8 mouse cellular contexts compared by ENCODE assay signal in genomic region chr6:8511447-8511846, GRCm38 (mm10). TPM values are rescaled to one million over a fixed set of nuclear protein-coding genes. Genes with fewer than 3 reads are reported as not detected.
DNase-seq lines count a peak whose midpoint lies in the region; ATAC-seq and TF ChIP-seq lines count a peak whose summit lies in the region.

No protein-coding gene starts in this region.

- ATAC-seq in embryonic facial prominence, embryonic 12.5 days (ENCODE audit: insufficient number of reproducible peaks, insufficient read depth, low FRiP score, low TSS enrichment) = no peak
- no peak for ATAC-seq in intestine, embryonic 16.5 days

- no peaks in the 10 kb centered on the region for H3K9me3 ChIP-seq in embryonic facial prominence, embryonic 12.5 days
- no peaks in the 10 kb centered on the region for H3K9me3 ChIP-seq in intestine, embryonic 16.5 days (ENCODE audit: control insufficient read depth, low read length)

- TF ChIP-seq POLR2A in olfactory bulb, adult 2 months (IDR thresholded peaks at IDR 0.05; ENCODE audit: insufficient read depth, low read depth, low read length) = no peak

- TF ChIP-seq CTCF in olfactory bulb, adult 2 months (IDR thresholded peaks at IDR 0.05; ENCODE audit: insufficient read depth, low read depth, low read length) = no peak

- WGBS in embryonic facial prominence, embryonic 12.5 days = 7% methylated on average over 3 of the region's 3 CpGs
- 25% methylated on average over 3 of the region's 3 CpGs for WGBS in intestine, embryonic 16.5 days
- WGBS in olfactory bulb, adult 2 months = 15% methylated on average over 3 of the region's 3 CpGs

- no peak overlapping the region for H3K27ac ChIP-seq in embryonic facial prominence, embryonic 12.5 days
- no peak overlapping the region for H3K27ac ChIP-seq in intestine, embryonic 16.5 days (ENCODE audit: low read length)
- peak overlapping the region; percentile 73; the same call in 1 of the 2 replicates for H3K27ac ChIP-seq in olfactory bulb, adult 2 months (ENCODE audit: insufficient read depth, low read depth, low read length)

- H3K4me1 ChIP-seq in embryonic facial prominence, embryonic 12.5 days = peaks cover 17% of the 10 kb centered on the region
- H3K4me1 ChIP-seq in intestine, embryonic 16.5 days (ENCODE audit: control insufficient read depth, insufficient read depth, low read length) = peaks cover 15% of the 10 kb centered on the region; the same call in 1 of the 2 replicates
- 0 out of 2 replicates have a peak, but pooled peaks cover 2% of the 10 kb centered on the region for H3K4me1 ChIP-seq in olfactory bulb, adult 2 months (ENCODE audit: control insufficient read depth, insufficient read depth, low read length)

- peak overlapping the region; percentile 98; the same call in 1 of the 2 replicates for H3K9ac ChIP-seq in embryonic facial prominence, embryonic 12.5 days
- H3K9ac ChIP-seq in intestine, embryonic 16.5 days (ENCODE audit: low read depth, low read length) = 0 out of 2 replicates have a peak overlapping the region, but pooled peaks have one; percentile 14

- no peaks in the 10 kb centered on the region for H3K27me3 ChIP-seq in embryonic facial prominence, embryonic 12.5 days
- H3K27me3 ChIP-seq in intestine, embryonic 16.5 days (replicated peaks; ENCODE audit: control insufficient read depth, insufficient read depth, low read length) = no peaks in the 10 kb centered on the region

- H3K36me3 ChIP-seq in embryonic facial prominence, embryonic 12.5 days = no peaks in the 10 kb centered on the region
- H3K36me3 ChIP-seq in intestine, embryonic 16.5 days (ENCODE audit: control insufficient read depth, insufficient read depth, low read length) = no peaks in the 10 kb centered on the region

- peak; percentile 16 to 25 for DNase-seq in kidney, postnatal 4 days
- DNase-seq in kidney, postnatal 25 days = no peak
- DNase-seq in layer of hippocampus, adult 8-10 months (ENCODE audit: low spot score in 2 of 2) = no peak
- DNase-seq in T-cell, adult 2 months (ENCODE audit: low spot score) = no peak
- DNase-seq in right cerebral cortex, postnatal 4 days = no peak

- H3K4me3 ChIP-seq in embryonic facial prominence, embryonic 12.5 days = peak overlapping the region; percentile 93
- peak overlapping the region; percentile 93 for H3K4me3 ChIP-seq in intestine, embryonic 16.5 days (ENCODE audit: low read length)
- peak overlapping the region; percentile 46 for H3K4me3 ChIP-seq in olfactory bulb, adult 2 months (ENCODE audit: insufficient read depth, low read depth, low read length)

- peak overlapping the region; percentile 56 for H3K4me2 ChIP-seq in embryonic facial prominence, embryonic 12.5 days (replicated peaks)
- peak overlapping the region; percentile 59 for H3K4me2 ChIP-seq in intestine, embryonic 16.5 days (ENCODE audit: low read depth, low read length)

RNA-seq across cellular contexts. Expression of gene Glcci1, which starts 2.0 kb away (rescaled TPM):
- 14.5 and 15.9 TPM in 2 replicates for polyA plus RNA-seq in embryonic facial prominence, embryonic 12.5 days (2016; fragmentation: Nextera tagmentation; extraction: Ambion mirVana)
- 1.9 and 2.3 TPM in 2 replicates for polyA plus RNA-seq in intestine, embryonic 16.5 days (2015; fragmentation: Nextera tagmentation; extraction: Ambion mirVana)
- polyA plus RNA-seq in olfactory bulb, adult 2 months (2012; ENCODE audit: insufficient read depth, insufficient read length, low replicate concordance, missing spikeins) = 189 TPM in 1 of 2 replicates, not detected in the other
- total RNA-seq in layer of hippocampus, adult 8-10 months (2022) = 100 to 1,000 TPM in 1 of 4 experiments, 10 to 100 TPM in 3; 86.4 to 114 (median 93.2) TPM

Comparison
In these comparisons a context has a peak if more than half of its experiments do, and no peak if none do; other contexts are left out.
1. DNase-seq: peak in kidney, postnatal 4 days (2 of 2); none in kidney, postnatal 25 days (0 of 2), layer of hippocampus, adult 8-10 months (0 of 2), T-cell, adult 2 months (single experiment) and right cerebral cortex, postnatal 4 days (single experiment).
2. RNA of gene Glcci1, which starts 2.0 kb away (polyA plus RNA-seq): 189 TPM in olfactory bulb, adult 2 months; 14.5 to 15.9 TPM in embryonic facial prominence, embryonic 12.5 days and 1.9 to 2.3 TPM in intestine, embryonic 16.5 days; every median in the first group is over 10 times any median in the second.
3. Peak in every context shown above with its lines, with median percentiles within 50 percentile points of each other: H3K4me3 ChIP-seq.